Mouse (Mus musculus) adrenal gland, postnatal 36 days (tissue): ENCODE measurements around the gene Efs. TPM values are rescaled to one million over a fixed set of nuclear protein-coding genes. Genes with fewer than 3 reads are reported as not detected.

Experiments used
- DNase-seq, 2 experiments: peaks; one replicate each; pipeline ENCODE4 v3.0.0; 2021; ENCODE audit warnings: mixed read lengths in 1 of 2
- total RNA-seq, 2 experiments: library from RNA; stranded (reverse); gene quantifications; 2 replicates each; pipeline ENCODE4 v1.2.3; 2021

Gene Efs
- total RNA-seq, 2 experiments from 2014 or later = 2.5 to 3.0 TPM

DNA sequence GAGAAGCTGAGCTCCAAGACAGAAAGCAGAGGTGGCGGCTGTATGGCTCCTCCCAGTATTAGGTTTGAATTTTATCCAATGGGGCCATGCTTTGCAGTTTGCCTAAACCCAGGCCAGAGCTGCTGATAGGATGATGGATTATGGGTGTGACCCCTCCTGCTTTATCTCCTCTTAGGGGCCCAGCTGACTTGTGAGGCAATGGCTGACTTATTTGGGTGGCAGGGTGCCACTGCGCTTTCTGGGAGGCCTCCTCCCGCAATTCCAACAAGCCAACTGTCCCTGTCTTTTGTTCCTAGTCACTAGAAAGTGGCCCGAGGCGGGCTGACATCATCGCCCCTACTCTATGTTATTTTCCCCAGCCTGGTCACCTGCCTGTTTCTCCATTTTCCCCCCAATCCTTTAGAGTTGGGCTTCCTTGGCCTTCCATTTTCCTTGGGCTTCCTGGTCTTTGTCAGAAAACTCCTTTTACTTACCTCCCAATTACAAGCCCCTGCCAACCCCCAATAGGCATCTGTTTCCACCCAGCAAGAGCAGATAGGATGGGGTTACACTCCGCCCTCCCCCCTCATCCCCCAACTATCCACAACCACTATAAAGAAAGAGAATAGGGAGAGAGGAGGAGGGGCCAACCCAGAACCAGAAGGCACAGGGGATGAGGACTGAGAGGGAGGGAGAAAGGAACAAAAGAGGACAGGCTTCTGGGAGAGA, 1.1 kb downstream of the Efs start:
- no peak for DNase-seq

DNA sequence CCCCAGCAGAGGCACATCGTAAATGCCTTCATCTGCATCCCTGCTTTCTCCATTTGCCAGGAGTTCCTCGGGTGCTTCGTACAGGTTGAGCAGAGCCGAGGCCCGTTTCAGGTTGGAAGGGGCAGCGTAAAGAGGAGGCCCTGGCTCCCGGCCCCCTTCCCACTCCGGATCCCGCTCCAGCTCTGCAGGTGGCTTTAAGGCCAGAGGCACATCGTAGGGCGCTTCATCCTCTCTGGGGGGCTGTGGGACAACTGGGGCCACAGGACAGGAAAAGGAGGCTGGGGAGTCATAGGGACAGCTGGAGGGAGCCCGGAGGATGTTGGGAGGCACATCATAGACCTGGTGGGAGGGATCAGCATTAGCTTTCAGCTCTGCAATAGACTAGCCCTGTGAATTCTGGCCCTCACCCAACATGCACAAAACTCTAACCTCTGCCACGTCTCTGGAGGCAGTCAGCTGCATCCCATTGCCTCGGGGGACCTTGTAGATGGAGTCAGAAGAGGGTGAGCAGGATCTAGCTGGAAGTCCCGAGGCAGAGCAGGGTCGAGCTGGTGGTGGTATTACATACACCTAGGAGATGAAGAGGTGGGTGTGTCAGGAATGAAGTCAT, 5.7 kb downstream of the Efs start:
- DNase-seq = no peak

DNA sequence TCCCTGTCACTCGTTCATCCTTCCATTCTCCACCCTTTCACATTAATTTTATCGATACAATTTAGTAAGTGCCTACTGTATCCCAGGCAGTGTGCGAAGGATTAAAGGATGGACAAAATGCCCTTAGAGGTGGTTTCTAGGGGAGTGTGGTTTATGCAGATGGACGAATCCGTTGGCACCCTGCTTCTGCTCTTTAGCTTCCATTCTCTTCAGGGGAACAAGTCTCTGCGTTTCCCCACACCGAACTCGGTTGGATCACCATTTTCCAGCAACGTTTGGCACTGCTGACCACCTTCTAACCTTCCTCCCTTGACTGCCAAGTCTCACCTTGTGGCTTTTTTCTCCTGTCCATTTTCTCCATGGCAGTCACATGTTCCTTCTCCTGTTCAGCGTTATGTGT, 12.6 kb downstream of the Efs start:
- no peak for DNase-seq

DNA sequence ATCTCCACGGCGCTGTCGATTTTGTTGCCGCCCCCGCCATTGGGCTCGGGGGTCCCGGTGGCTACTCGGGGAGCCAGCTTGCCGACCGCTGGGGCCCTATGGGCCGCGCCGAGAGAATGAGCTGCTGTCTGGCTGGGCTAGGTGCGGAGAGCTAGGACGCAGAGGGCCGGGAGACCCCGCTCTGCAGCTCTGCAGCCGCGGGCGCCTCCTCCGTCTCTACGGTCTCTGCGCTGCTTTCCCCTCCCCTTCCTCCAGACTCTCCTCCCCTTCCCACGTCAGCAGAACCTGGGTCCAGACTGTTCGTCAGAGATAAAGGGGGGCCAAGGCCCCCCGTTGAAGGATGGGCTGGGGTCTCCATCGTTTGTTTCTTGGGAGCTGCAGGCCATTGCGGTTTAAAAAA, 13.0 kb downstream of the Efs start, which contains the start of gene Slc22a17:
Gene Slc22a17 (minus strand): TSS at position 247 of the 400 bp plus-strand sequence.
- DNase-seq = peak; percentile 76 to 84

DNA sequence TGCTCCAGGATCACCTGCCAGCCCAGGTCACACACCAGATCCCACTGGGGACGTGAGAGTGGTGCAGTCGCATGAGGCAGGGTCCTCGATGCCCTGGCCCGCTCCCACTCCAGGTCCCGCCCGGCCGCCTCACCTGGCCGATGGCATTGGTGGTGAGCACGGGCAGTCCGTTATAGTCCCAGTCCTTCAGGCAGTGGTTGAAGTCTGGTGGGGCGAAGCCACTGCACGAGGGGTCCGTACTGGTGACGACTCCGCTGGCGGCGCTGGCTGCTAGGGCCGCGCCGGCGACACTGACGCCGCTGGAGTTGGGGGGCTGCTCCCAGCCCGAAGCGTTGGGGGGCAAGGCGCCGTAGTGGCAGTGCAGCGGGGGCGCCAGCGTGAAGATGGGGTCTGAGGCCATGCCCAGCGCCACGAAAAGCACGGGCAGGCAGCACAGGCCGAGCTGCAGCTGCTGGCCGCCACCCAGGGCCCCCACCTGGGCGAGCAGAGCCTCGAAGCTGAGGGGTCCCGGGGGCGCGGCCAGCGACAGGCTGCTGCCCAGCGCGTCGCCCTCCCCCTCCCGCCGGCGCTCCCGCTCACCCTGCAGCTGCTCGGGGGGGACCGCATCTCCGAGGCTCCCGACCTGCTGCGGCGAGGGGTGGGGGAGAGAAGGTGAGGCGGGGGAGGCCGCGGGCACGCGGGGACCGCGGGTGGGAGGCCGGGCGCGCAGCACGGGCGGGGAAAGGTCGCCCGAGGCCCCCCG, 13.6 kb downstream of the Efs start:
- peak in 1 of 2 experiments; percentile 46 for DNase-seq

DNA sequence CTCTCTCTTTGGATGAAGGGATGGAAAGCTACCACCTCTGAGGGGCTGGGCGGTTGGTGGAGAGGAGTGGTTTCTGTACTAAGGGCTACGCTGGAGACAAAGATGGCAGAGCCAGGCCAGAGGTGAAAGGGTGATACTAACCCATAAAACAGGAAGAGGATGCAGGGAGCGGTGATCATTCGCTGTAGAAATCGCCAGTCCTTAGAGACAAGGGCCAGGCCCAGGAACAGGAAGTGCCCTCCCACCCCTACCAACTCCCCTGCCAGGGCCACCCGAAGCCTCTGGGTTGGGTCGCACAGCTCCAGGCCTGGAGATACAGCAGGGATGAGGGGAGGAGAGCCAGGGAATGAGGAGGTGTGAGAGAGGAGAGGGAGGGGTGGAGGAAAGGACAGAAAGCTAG, 17.2 kb downstream of the Efs start:
- DNase-seq = no peak

DNA sequence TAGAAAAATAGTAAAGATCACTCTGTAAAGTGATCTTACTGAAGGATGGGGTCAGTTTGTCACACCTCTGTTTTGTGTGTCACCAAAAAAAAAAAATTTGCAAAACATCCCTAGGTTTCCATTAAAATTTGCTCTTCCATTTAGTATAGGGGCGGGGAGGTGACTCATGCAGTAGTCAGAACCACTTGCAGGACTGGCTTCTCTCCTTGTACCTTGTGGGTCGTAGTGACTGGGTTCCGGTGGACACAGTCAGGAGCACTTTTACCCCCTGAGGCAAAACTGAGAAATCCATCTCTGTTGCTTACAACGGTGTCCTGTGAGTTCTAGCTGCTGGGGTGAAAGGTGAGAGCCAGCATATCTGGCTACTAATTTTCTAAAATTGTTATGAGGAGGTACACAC, 22.3 kb downstream of the Efs start:
- DNase-seq = no peak

DNA sequence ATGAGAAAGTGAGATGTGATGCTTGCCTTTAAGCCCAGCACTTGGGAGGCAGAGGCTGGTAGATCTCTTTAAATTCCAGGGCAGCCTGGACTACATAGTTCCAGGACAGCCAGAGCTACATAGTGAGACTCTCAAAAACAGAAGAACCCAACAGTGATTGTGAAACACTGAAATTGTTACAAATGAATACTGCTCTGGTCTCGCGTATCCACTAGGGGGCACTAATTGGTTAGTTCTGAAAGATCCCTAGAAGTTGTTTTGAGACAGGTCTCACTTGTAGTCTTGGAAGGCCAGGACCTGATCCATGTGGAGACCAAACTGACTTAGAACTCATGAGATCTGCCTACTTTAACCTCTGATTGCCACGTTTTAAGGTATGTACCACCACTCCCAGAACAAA, 25.5 kb downstream of the Efs start:
- DNase-seq = peak; percentile 58 to 70

DNA sequence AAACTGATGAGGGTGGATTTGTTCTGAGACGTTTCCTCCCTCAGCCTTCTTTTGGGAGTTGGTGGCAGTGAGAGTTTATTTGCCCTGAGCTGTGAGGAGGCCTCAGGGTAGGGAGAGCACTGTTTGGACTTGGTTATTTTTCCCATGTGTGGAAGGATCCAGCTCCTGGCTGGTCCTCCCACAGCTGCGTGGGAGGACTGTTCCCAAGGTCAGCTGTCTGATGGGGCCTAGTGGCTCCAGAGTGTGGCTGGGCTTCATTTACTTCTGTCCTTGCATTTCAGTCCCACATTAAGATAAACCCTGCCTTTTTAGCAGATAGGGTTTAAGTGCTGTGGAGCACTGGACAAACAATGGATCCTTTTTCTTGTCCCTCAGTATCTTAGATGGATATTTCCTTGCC, 28.5 kb downstream of the Efs start:
- DNase-seq = no peak

DNA sequence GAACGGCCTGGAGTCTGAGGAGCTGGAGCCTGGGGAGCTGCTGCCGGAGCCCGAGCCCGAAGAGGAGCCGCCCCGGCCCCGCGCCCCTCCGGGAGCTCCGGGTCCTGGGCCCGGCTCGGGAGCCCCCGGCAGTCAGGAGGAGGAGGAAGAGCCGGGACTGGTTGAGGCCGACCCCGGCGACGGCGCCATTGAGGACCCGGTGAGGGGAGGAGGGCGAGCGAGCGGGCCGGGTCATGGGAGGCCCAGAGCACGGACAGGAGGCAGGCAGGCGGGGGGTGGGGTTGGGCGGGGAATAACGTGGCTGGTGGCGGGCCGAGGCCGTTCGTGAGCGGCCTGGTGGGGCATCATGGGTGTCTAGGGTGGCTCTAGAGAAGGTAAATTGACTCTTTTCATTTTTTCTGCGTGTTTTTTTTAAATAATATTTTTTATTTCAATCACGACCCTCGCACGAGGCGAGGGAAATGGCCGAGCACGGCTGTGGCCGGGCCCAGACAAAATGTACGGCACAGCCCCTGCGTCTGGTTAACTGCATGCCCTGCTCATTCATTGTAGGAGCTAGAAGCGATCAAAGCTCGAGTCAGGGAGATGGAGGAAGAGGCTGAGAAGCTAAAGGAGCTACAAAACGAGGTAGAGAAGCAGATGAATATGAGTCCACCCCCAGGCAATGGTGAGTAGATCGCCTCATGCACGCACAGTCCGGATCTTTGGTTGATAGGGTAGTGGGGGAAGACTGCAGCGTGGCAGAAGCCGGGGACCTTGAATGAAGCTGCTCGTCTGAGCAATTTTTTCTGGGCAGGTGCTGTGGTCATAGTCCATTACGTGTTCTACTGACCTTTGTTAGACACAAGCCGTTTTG, 31.4 kb downstream of the Efs start:
- peak; percentile 77 to 82 for DNase-seq

DNA sequence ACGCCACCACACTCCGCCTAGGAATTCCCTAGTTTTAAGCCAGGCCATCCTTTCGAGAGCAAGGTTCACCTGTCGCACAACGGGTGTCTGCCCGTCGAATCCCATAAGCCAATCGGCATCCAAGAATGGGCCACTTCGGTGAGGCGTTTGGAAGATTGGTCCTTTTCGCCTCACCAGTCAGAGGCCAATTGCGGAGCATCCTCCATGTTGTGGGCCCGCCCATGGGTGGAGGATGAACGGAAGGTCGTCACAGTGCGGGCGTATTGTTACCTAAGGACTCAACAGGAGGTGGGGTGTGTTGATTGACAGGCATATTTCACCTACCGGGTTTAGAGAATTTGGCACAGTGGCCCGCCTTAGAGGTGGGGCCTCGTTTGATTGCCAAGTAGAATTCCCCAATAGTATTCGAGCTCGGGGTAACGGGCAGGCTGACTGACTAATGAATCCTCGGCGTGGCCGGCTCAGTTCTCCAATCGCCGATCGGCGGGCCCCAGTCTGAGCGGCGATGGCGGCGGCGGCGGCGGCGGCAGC, 32.2 kb downstream of the Efs start:
- peak; percentile 96 to 97 for DNase-seq

DNA sequence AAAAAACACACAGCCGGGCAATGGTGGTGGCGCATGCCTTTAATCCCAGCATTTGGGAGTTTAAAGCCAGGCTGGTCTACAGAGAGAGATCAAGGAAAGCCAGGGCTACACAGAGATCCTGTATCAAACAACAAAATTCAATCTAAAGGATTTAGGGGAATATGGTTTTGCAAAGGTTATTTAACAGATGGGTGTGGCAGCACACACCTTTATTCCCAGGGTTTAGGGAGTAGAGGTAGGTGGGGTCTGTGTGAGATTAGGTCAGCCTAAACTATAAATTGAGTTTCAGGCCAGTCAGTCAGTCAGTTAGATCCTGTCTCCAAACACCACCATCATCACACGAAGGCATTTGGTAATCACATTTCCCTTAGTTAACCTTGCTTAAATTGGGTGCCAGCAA, 33.7 kb downstream of the Efs start, which contains the start of gene Pabpn1:
Gene Pabpn1 (plus strand): TSS at position 301 of the 400 bp plus-strand sequence.
- DNase-seq = no peak

DNA sequence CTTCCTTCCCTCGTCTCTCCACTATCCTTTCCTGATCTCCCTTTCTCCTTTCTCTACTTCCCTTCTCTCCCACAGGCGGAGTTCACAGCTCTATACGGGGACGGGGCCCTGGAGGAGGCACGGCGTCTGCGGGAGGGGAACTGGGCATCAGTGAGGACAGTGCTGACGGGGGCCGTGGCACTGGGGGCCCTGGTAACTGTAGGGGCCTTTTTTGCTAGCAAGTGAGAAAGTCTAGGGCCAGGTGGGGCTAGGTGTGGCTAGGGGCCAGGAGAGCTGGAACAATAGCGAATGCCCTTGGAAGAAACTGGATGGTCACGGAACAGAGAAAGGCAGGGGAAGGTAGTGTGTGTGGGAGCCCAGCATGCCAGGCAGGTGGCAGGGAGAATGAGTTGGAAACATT, 40.6 kb downstream of the Efs start:
- no peak for DNase-seq

DNA sequence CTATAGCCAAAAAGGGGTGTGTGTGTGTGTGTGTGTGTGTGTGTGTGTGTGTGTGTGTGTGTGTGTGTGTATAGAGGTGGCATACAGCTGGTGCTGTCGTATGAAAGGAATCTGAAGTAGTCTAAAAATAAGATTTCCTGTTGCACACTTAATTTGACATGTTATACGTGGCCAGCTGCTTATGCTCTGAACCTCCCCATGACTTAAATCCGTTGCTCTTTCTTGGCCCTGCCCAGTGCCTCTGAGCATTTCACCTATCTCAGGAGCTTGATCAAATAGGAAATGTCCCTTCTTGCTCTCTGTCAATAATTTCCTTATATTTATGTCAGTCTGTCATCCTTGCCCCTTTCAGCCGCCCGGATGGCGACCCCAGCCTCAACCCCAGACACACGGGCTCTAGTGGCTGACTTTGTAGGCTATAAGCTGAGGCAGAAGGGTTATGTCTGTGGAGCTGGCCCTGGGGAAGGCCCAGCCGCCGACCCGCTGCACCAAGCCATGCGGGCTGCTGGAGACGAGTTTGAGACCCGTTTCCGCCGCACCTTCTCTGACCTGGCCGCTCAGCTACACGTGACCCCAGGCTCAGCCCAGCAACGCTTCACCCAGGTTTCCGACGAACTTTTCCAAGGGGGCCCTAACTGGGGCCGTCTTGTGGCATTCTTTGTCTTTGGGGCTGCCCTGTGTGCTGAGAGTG, 41.8 kb downstream of the Efs start:
- DNase-seq = no peak

DNA sequence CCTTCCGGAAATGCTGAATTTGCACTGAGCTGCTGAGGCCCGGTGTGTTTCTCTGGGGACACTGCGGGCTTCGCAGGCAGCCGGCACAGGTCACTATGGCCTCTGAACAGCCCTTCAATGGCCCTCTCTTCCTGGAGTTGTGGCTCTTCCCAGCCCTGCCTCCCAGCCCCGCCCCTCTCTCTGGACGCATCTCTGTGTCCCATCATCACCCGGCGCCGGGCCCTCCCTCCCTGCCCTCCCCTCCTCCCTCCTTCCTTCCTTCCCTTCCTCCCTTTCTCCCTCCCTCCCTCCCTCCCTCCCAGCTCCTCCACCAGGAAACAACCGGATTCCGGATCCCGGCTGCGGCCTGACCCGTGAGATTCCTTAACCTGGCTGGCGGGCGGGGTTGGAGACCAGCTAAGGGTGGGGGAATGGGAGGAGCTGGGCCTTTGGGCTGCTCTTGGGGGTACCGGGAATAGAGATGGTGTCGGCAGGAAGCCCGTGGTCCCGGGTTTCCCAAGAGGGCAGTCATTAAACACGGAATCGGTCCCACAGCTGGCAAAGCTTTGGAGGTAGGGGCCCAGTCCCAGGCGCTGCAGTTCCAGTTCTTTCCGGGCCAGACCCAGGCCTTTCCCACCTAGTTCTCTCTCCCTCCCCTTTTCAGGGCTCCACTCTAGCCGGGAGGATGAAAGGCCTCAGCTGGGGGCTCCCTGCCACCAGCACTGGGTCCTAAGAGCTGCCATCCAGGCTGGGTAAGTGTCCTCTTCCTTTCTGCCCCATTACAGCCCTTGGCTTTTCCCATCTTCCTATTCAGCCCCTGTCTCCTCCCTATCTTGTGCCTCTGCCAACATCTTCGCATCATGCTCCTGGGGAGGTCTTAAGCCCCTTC, 42.5 kb downstream of the Efs start, which contains the start of the genes Bcl2l2 and Gm20521:
Gene Bcl2l2 (plus strand): TSS at position 224 of the 868 bp plus-strand sequence.
Gene Gm20521 (plus strand): TSS at position 288 of the 868 bp plus-strand sequence.
- peak; percentile 89 to 94 for DNase-seq

DNA sequence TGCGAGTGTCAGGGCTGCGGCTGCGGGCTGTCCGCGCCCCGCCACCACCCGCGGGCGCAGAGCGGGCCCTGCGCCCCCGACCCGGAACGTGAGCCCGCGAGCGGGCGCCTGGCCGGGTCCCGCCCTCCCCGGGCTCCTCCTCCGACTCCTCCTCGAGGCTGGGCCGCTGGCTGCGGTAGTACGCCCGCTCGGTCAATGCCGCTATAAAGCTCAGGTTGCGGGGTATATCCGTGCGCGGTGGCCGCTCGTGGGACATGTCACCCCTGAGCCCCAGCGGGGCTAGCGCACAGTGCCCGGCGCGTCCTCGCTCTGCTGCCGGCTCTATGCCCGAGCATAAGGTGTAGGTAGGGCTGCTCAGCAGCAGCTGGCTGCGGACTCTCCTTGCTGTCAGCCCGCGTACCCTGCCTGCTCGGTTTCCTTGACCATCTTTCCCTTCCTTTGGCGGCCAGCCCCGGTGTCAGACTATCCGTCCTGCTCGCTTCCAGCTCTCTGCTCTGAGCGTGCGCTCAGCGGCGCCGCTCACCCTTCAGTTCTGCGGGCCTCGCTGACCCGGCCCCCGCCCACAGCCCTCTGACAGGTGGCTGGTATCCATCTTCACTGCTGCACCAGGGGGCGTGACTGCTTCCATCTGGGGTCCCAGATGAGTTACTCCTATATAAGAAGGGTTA, 48.7 kb downstream of the Efs start, which contains the start of gene Ppp1r3e:
Gene Ppp1r3e (minus strand): TSS at position 503 of the 668 bp plus-strand sequence.
- DNase-seq = peak; percentile 85 to 91

DNA sequence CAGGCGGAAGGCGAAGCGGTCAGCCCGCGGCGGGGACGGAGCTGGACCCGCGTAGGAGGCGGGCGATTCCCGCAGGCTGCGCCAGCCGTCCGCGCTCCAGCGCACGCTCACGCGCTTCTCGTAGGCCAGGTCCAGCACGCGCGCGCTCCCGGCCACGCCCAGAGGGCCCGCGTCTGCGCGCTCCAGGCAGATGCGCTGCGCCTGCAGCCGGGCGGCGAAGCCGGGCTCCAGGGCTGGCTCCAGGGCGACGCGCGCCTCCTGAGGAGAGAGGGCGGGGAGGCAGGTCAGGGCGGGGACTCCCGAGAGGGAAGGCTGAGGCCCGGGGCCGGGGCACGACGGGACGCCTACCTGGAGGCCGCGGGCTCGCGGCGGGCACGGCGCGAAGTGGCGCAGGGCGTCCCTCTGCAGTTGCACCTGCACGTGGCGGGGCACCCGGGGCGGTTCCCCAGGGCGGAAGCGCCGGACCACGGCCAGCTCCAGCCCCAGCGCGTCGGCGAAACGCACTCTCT, 49.3 kb downstream of the Efs start:
- DNase-seq = peak; percentile 95 to 97

DNA sequence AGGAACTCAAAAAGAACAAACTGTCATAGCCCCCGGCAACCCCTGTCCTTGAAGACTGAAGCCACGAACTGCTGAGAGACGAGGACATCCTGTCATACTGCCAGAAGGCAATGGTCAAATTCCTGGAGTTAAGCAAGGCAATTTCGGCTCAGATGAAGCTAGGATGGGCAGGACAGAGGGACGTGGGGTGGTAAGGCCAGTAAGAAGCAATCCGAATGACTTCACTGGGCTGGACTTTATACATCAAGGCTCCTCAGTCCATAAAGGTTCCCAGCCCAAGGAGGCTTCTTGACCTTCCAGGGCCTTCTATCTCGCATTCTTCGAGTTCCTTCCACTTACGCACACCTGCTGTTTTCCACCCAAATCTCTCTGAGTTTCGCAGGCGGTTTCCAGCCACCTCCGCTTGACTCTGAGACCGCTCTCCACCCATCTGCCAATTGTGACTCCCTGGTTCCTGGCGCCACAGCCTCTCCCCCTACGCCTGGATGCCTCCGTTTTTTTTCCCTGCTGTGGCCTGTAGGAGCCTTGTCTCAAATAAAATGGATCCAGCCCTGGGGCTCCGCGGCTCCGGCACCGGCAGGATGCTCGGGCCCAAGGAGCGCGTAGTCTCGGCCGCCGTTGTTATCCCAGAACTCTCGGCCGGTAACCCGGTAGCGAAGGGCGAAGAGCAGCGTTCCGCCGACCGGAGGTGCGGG, 49.9 kb downstream of the Efs start:
- no peak for DNase-seq
